Mouse (Mus musculus) embryonic stem cell, embryonic (primary cell): ENCODE results near the gene Tent4a.
"Not testable (repeated sequence)": the region's sequence is repeated elsewhere in the genome, so short reads cannot be mapped to it uniquely, and the experiment has no call there.

Experiments
- CTCF ChIA-PET, 4 experiments: fragments of 300-600 bp in 2 of 4; fragments of 350-600 bp in 2 of 4; sonication (Branson Sonifier 250); formaldehyde crosslinking; loops; one replicate each; lab custom pipeline; 2022; ENCODE audit warnings: inconsistent platforms in 2 of 4; lab: Charles Lee
- POLR2A ChIA-PET, 4 experiments: fragments of 300-600 bp in 2 of 4; fragments of 350-600 bp in 2 of 4; sonication (Branson Sonifier 250); formaldehyde crosslinking; loops; one replicate each; lab custom pipeline; 2022; ENCODE audit warnings: antibody characterized with exemption in 4 of 4, inconsistent platforms in 1 of 4; lab: Charles Lee

Tent4a gene

DNA sequence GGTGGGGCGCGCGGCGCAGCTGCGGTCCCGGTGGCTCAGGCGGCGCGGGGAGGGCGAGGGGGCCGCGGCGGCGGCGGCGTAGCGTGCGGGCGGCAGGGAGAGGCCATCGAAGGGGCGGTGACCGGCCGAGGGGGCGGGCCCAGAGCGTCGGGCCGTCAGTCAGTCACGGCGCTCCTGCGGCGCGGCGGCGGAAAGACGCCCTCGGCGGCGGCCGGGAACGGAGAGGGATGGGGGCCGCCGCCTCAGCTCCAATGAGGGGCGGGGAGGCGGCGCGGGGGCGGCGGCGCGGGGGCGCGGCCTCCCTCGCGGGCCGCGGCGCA, at the start of gene Tent4a:
Gene Tent4a (minus strand): TSS at position 284 of the 320 bp plus-strand sequence.
- CTCF ChIA-PET: no interaction called here

DNA sequence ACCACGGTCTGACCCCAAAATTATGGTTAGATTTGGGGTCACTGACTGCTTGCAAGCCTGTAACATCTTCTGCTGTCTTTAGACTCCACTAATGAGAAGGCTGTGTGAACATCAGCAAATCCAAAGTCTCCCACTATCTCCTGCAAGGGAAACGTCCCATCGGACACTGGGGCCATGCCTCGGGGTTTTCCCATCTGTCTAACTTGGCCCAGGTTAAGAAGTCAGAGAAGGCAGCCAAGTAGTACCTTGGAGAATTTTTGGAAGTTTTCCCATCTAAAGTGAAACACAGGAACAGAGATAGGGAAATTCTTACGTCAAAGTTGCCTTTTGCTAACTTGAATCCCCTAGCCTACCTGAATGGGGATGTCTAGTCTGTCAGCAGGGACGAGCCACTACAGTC, 49.2 kb upstream of the Tent4a start:
- ChIA-PET POLR2A (interaction anchor here in 2 of 4 experiments (0.6 to 2.0 kb wide), 13 partner anchors 10 to 836 kb away, joined by 3 to 11 read pairs (median 3); partner anchors contain the start of gene Srd5a1 (in 2 of the 2)), CTCF (no interaction called here)

More for the DNA sequence above, at the start of gene Tent4a:
- POLR2A ChIA-PET: interaction anchor here in 2 of 4 experiments (1.1 to 1.5 kb wide), 3 partner anchors 44 to 77 kb away, joined by 3 to 6 read pairs (median 4); partner anchors contain the start of gene Srd5a1 (in 2 of the 2)

DNA sequence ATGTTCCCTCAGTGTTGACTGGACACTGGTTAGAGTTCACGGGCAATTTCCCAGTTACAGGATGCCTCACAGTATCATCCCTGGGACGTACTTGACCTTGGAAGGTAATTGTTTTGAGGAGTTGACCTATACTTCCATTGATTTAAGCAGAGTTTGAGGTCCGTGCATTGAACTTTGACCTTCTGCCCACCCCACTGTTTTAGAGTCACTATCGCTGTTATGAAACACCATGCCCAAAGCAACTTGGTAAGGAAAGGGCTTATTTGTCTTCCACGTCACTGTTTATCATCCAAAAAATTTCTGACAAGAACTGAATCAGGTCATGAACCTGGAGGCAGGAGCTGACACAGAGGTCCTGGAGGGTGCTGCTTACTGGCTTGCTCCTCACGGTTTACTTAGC, 48.0 kb upstream of the Tent4a start:
- ChIA-PET POLR2A (interaction anchor here in 1 of 4 experiments (1.1 kb wide), 1 partner anchor 17 kb away, joined by 3 read pairs; no protein-coding TSS in a partner anchor), CTCF (no interaction called here)

DNA sequence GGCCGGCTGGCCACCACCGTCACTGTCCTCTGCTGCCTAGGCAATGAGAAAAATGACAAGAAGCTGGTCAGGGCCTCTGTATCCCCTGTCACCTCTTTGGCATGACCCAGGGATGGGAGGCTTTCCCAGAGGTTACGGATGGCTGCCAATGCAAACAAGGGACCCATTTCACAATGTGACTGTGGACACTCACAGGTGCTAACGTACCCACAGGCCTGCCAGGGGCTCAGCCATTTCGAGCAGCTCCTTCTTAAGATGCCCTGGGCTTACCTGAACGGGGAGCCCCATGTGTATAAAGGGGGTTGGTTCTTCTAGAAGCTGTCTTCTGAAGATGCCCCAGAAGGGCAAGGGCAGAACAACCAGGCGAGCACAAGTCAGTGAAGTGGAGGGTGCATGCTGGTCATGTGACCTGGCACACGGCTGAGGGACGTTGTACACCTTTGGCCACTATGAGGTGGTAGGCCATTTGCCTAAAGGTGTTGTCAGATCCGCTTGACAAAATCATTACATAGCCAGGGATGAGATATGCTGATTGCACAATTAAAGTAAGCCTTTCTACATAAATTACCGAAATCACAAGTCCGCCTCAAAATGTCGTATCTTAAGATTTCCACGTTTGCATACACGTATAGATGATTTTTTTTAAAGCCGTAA, 42.9 kb upstream of the Tent4a start:
- ChIA-PET CTCF (no interaction called here), POLR2A (interaction anchor here in 1 of 4 experiments (1.1 kb wide), 1 partner anchor 9 kb away, joined by 3 read pairs; no protein-coding TSS in a partner anchor)

DNA sequence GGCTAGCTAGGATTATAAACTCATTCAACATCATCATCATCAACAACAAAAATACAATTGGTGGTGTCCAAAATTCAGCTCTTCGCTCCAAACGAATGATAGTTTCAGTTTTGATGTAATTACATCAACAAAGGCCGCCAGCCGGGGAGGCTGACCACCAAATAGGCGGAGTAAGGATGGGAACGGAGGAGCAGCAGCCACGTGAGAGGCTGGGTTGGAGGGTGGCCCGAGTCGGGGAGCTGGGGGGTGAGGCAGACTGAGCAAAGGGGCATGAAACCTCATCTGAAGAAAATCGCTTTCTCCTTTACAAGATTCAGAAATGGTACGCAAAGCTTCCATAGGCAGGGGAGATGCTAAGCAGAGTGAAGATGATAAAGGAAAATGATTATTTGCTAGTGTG, 42.3 kb upstream of the Tent4a start:
- ChIA-PET CTCF (no interaction called here), POLR2A (interaction anchor here in 1 of 4 experiments (0.6 kb wide), 1 partner anchor 79 kb away, joined by 3 read pairs; no protein-coding TSS in a partner anchor)

DNA sequence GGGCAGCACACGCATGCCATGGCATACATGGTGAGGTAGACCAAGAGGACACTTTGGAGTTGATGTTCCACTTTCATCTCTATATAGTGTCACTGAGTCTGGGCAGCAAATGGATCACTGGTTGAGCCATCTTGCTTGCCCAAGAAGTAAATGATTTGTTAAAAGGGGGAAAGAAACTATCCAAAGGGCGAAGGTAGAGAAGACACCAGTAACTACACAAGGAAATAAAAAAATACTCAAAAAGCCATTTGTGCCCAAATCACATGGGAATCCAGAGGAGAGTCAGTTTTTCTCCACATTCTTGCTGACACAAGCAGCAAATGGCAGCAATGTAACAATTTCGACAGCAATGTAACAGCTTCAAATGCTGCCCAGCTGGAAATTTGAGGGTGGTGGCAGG, 38.2 kb upstream of the Tent4a start:
- POLR2A ChIA-PET: interaction anchor here in 1 of 4 experiments (1.9 kb wide), 1 partner anchor 12 kb away, joined by 6 read pairs; no protein-coding TSS in a partner anchor

DNA sequence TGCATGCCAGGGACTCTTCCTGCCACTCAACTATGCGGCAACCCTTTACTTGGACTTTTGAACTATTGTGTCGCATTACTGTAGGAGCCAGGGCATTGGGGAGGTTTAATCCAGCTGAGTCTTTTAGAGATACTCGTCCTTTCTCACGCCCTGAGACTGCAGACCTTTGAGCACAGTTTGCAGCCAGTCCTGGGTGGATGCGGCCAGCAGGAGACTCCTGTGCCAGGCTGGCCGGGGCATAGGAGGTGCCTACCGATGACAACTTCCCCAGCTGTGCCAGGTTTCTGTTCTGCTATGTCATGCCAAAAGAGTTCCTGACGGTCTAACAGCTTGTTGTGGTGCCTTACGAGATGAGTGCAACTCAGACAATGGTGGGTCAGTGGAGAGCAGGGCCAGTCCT, 34.8 kb upstream of the Tent4a start:
- CTCF ChIA-PET: interaction anchor here in 1 of 4 experiments (0.7 kb wide), 1 partner anchor 56 kb away, joined by 3 read pairs; no protein-coding TSS in a partner anchor
- POLR2A ChIA-PET: interaction anchor here in 2 of 4 experiments (0.6 to 1.4 kb wide), 3 partner anchors 42 to 49 kb away, joined by 3 to 5 read pairs (median 3); partner anchors contain the start of gene Srd5a1 (in 2 of the 2)

More for the DNA sequence above, 38.2 kb upstream of the Tent4a start:
- CTCF ChIA-PET: no interaction called here

DNA sequence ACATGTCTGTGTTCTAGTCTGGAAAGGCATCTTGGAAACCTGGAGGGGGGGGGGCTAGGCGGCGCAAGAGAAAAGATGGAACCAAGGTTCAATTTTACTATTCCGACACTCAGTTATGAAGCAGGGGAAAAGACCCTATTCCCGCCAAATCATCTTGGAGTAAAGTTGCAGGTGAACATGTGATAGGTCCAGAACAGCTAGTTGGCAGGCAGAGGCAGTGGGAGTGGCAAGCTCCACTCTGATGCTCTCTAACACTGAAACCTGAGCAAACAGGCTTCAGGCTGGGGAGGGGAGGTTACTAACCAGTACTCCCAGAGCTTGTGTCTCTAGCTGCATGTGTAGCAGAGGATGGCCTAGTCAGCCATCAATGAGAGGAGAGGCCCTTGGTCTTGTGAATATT, 31.0 kb upstream of the Tent4a start:
- CTCF ChIA-PET, POLR2A ChIA-PET: not testable (repeated sequence)

DNA sequence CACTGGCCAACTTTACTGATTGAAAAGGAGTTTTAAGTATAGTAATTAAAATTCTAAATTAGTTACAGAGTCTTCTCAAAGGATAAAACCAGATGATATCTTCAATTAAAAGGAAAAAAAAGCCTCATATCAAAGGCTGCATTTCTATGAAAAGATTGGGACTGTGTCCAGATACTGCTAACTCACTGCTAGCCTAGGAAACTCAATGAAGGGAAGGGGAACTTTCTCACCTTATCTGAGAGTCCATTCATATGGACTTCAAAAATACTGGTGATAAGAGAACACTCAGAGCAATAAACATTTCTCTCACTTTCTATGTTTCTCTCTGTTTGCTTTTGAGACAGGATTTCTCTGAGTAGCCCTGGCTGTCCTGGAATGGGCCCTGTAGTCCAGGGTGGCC, 30.2 kb upstream of the Tent4a start:
- ChIA-PET POLR2A (interaction anchor here in 1 of 4 experiments (0.5 kb wide), 1 partner anchor 91 kb away, joined by 3 read pairs; no protein-coding TSS in a partner anchor), CTCF (no interaction called here)

DNA sequence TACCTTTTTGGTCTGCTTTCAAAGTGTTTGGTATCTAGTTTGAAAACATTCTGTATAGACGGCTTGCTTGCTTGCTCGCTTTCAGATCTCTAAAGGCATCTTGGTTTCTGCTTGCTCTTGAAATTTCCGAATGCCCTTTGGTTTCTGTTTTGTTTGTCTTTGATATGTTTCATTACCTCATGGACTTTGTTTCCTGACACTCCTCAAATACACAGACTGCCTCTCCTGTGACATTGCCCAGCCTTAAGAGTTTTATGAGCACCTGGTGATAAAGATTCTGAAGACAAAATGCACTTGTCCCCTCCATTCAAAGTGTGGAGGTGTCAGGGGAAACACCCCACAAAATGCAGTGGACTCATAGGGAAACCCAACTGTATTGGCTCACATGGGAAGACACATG, 29.5 kb upstream of the Tent4a start:
- POLR2A ChIA-PET: no interaction called here
- CTCF ChIA-PET: no interaction called here

DNA sequence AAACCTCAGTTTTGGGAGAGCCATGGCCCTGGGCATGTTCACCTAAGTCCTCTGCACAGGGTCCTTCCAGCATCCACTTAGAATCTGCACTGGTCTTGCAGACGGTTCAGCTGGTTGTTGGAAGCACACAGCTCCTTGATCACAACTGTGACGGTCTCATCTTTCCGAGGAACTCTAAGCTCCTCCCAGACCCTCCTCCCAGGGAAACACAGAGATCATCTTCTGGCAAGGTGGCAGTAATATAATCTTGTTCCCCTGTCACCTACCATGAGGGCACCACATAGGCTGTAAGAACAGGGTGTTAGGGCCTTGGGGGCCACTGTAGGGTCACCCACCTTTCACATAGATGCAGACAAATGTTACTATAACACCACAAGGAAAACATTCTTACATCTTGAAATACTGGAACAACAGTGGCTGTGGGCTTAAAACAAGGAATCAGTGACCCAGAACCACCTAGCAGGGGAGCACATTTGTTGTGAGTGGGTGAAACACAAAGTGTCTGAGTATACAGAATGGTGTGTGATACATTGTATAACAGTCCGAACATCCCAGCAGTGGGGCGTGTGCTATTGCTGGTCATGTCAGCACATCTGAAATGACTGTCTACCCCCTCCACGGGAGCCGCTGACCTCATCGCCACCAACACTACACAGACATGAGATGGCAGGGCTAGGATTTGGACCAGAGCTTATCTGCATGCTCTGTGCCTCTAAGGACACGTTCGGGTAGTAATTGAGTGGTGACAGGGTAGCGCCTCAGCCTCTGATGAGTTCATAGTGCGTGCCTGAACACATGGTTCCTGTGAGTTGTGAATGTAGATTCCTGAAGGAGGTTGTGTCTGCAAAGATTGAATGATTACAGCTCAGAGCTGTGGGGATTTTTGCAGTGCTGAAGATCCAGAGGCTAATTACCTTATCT, 28.5 kb upstream of the Tent4a start:
- CTCF ChIA-PET: no interaction called here
- POLR2A ChIA-PET: interaction anchor here in 1 of 4 experiments (0.6 to 0.9 kb wide), 2 partner anchors 21 to 24 kb away, joined by 3 read pairs; no protein-coding TSS in a partner anchor

DNA sequence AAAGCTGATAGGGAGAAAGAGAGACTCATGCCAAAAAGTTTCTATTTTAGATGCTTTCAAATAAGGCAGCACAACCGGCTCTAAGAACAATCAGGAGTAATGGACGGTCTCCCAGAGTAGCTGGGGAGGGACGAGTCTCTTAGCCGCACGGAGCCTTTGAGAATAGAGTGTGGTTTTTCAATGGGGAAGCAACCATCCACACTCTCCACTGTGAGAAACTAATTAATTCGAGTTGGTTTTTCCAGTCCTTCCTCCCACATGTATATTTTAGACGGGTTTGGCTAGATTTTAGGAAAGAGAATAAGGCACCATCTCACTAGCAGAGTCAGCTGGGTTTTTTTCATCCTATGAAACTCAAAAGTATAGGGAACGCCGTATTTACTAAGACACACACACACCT, 27.6 kb upstream of the Tent4a start:
- CTCF ChIA-PET: interaction anchor here in 1 of 4 experiments (1.3 kb wide), 1 partner anchor 9 kb away, joined by 4 read pairs; no protein-coding TSS in a partner anchor
- POLR2A ChIA-PET: interaction anchor here in 1 of 4 experiments (0.6 kb wide), 1 partner anchor 22 kb away, joined by 3 read pairs; no protein-coding TSS in a partner anchor

DNA sequence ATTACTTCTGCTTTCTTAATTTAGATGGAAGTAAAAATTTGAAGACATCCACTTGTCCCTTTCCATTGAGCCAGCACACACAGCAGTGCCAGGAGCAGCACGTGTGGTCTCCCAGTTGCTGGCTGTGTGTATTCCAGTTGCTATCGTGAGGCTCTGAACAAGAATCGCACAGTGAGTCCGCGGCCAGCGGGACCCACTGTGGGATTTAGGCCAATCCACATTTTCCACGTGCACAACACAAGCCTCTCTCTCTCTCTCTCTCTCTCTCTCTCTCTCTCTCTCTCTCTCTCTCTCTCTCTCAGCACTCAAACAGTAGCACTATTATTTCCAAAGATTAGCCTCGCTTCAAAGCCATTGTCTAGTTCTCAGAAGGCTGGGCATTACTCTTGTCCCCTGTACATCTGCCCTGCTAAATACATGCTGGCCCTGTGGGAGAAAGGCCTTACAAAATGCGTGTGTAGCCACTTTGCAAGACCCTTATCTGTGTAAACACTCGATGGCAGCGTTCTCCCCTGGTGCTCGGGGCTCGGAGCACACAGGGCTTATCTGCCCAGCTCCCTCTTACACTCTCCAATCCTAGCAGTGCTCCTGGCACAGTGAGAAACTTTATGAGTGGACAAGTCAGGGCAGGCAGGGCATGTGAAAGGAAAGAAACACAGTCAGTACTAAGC, 25.0 kb upstream of the Tent4a start:
- CTCF ChIA-PET: no interaction called here
- POLR2A ChIA-PET: no interaction called here

DNA sequence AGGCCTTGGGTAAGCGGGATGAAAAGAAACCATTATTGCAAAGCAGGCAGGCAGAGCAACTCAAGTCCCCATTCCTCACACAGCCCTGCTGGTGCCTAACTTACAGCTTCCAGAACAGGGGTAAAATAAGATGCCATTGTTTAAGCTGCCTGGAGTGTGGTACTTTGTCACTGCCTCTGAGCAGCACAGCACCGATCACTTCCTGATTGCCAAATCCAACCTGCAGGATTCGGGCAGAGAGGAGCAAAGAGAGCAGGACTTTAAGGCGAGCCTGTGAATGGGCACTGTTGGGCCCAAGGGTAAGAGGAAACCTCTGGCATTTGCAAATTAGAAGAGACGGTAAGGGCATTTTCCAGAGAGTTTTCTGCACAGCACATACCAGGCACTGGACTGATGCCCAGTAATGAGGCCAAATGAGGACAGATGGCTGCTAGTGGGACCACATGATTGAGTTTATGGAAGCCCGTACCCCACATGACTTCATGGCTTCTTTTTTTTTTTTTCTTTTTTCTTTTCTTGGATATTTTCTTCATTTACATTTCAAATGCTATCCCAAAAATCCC, 23.8 kb upstream of the Tent4a start:
- ChIA-PET CTCF (no interaction called here), POLR2A (no interaction called here)

DNA sequence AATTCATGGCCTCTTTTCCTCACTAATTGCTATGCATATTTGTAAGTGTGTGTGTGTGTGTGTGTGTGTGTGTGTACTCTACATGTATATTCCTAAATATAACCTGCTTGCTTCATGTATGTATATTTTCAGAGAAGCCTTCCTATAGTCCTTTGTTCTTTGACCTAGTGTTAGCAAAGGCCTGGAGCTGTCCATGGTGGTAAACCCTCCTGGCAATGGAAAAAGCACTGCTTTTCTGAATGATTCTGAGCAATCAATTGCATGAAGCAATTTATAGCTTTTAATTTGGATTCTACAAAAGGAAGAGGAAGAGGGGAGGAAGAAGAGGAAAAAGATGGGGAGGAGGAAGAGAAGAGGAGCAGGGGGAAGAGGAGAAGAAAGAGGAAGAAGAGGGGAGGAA, 22.3 kb upstream of the Tent4a start:
- POLR2A ChIA-PET: interaction anchor here in 2 of 4 experiments (0.6 to 2.7 kb wide), 3 partner anchors 37 to 95 kb away, joined by 3 to 11 read pairs (median 7); partner anchors contain the start of gene Srd5a1 (in 1 of the 2)
- CTCF ChIA-PET: interaction anchor here in 2 of 4 experiments (0.6 to 0.7 kb wide), 4 partner anchors 26 to 139 kb away, joined by 3 to 6 read pairs (median 4); no protein-coding TSS in a partner anchor

DNA sequence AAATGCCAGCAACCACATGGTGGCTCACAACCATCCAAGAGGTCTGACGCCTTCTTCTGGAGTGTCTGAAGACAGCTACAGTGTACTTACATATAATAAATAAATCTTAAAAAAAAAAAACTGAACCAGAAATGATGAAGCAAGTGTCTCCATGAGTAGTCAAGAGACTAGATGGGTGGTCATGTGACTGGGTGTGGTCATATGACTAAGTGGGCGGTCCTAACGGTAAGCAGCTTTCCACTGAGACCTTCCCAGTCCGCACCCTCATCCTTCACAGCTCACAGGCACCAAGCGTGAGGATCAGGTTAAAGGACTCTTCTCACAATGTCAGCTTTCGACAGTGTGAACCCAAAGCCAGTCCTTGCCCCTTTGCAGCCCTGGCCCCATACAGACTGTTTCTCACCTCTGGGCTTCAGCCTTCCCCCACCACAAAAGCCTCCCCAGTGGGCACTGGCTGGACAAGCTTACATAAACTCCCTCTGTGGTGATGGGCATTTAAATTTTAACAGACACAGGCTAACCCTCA, 21.6 kb upstream of the Tent4a start:
- ChIA-PET CTCF (interaction anchor here in 2 of 4 experiments (0.6 to 1.5 kb wide), 3 partner anchors 11 to 55 kb away, joined by 3 to 8 read pairs (median 4); partner anchors contain the start of gene Srd5a1 (in 1 of the 2)), POLR2A (interaction anchor here in 3 of 4 experiments (0.6 to 2.7 kb wide), 4 partner anchors 56 to 183 kb away, joined by 3 to 11 read pairs (median 4); partner anchors contain the start of gene Srd5a1 (in 1 of the 3))

DNA sequence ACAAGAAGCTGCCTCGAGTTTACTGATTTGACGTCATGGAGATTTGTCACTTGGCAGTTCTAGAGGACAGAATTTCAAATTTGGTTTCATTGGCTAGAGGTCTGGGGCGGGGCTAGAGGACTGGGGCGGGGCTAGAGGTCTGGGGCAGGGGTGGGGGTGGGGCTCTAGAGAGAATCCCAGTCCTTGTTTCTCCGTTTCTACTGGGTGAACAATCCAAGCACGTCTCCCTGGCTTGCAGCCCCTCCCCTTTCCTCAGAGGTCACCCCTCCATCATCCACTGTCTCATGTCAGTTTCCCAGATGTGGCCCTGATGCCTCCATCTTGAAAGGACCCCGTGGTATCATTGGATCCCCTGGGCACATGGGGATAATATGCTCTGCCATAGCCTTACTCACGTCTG, 20.6 kb upstream of the Tent4a start:
- CTCF ChIA-PET: interaction anchor here in 2 of 4 experiments (0.6 to 2.6 kb wide), 6 partner anchors 10 to 227 kb away, joined by 3 to 11 read pairs (median 4); partner anchors contain the start of gene Srd5a1 (in 1 of the 2)
- POLR2A ChIA-PET: interaction anchor here in 3 of 4 experiments (0.6 to 2.7 kb wide), 7 partner anchors 10 to 130 kb away, joined by 3 to 11 read pairs (median 3); partner anchors contain the start of gene Srd5a1 (in 1 of the 3)
